Mouse (Mus musculus): ENCODE data around the gene Ttc30b.
"Not testable (repeated sequence)": the region's sequence is repeated elsewhere in the genome, so short reads cannot be mapped to it uniquely, and the experiment has no call there.

Gene Ttc30b

GRCm38 (mm10) chr2:75938117-75939063 lies at the start of gene Ttc30b:
TSS of gene Ttc30b (minus strand) at chr2:75938585.
- DNase-seq (ENCODE audit: low read depth) = peak; percentile 66

GRCm38 (mm10) chr2:75987739-75988138 lies 49.4 kb upstream of the Ttc30b start:
- DNase-seq (ENCODE audit: low read depth) = no peak

- no peak for DNase-seq (ENCODE audit: low read depth)
Observed at GRCm38 (mm10) chr2:75985124-75985523, 46.7 kb upstream of the Ttc30b start.

DNA sequence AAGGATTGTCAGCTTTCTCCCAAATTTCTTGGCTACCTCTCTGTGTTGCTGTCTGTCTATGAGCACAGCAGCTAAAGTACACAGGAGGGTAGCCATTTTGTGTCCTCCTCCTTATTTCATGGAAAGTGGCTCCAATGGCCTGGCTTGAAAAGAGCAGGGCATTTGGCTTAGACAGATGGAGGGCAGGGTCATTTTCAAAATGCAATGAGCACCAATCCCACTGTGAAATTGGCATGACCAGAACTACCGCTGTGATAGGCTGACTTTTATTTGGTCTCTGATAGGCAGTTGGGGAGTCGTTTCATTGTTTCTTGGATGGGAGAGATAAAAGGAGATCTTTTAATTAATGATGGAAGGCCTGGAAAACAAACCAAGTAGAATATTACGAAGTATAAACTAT lies 45.5 kb upstream of the Ttc30b start:
- DNase-seq (ENCODE audit: low read depth) = no peak

DNA sequence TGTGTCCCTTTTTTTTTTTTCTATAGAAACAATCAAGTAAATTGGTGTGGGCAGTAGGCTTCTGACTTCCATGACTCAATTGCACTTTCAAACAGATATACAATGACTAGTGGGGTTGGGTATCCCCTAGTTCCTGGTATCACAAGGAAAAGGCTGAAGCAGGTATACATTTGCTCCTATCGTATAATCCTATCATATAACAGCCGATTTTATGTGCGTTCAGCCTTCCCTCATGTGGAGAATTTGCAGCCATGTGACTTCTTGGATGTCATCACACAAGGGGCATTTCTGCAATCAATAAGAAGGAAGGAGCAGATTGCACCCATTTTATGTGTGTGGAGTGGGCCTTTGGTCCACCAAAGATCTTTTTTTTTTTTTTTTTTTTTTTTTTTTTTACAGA lies 44.7 kb upstream of the Ttc30b start:
- DNase-seq (ENCODE audit: low read depth) = no peak

GRCm38 (mm10) chr2:75982626-75983025 lies 44.2 kb upstream of the Ttc30b start:
- DNase-seq (ENCODE audit: low read depth) = no peak

DNA sequence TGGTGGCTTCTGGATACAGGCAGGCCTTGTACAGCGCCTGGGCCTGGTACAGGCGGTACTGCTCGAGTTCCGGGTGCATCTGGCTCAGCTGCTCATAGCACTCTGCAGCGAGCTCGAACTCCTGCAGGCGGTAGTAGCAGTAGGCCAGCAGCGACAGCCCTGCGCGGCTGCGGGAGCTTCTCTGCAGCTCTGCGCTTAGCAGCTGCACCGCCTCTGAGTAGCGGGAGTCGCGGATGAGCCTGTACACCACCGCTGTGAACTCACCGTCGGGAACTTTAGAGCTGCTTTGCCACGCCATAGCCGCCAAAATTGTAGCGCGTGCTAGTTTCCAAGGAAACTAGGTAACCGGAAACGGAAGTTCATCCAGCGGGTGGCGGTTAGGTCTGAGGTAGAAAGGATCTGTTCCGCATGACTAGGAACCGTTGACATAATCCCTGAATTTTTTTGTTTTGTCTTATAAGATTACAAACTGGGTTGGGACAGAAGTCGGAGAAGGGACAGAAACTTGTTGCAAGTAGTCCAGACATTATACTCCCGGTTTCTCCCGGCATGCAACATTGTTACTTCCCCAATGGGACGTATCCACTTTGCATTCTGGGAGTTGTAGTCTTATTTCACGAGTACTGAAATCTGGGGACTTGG lies 43.2 kb upstream of the Ttc30b start, which contains the start of gene Ttc30a1:
Gene Ttc30a1, minus strand, starts transcription at position 528 of the 642 bp plus-strand sequence.
- DNase-seq (ENCODE audit: low read depth) = peak; percentile 76

GRCm38 (mm10) chr2:75980933-75981439 lies 42.6 kb upstream of the Ttc30b start:
- DNase-seq (ENCODE audit: low read depth) = not testable (repeated sequence)

GRCm38 (mm10) chr2:75977752-75978368 lies 39.5 kb upstream of the Ttc30b start, which contains the start of gene Ttc30a2:
TSS of gene Ttc30a2 (minus strand) at chr2:75978170.
- not testable (repeated sequence) for DNase-seq (ENCODE audit: low read depth)

DNA sequence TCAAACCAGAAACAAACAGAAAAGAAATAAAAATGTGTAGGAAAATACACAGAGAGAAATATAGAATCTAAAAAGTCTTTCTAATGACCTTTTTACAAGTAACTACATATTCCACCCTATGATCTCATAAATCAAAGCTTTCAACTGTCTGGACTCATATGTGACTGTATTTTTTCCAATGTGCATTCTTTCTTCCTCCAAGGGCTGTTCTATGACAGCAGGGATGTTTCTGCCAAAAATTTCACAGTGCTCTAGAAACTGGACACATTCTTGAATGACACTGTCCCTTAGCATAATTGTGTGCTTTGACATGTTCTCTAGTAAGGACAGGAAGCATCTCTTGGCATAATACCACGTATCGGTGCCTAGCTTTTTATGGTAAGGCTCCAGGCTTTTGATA lies 37.7 kb upstream of the Ttc30b start:
- not testable (repeated sequence) for DNase-seq (ENCODE audit: low read depth)

- DNase-seq (ENCODE audit: low read depth) = no peak
Observed at GRCm38 (mm10) chr2:75974131-75974530, 35.7 kb upstream of the Ttc30b start.

GRCm38 (mm10) chr2:75964972-75965371 lies 26.6 kb upstream of the Ttc30b start:
- peak; percentile 51 for DNase-seq (ENCODE audit: low read depth)

- DNase-seq (ENCODE audit: low read depth) = peak; percentile 17
Observed at GRCm38 (mm10) chr2:75964512-75964911, 26.1 kb upstream of the Ttc30b start.

DNA sequence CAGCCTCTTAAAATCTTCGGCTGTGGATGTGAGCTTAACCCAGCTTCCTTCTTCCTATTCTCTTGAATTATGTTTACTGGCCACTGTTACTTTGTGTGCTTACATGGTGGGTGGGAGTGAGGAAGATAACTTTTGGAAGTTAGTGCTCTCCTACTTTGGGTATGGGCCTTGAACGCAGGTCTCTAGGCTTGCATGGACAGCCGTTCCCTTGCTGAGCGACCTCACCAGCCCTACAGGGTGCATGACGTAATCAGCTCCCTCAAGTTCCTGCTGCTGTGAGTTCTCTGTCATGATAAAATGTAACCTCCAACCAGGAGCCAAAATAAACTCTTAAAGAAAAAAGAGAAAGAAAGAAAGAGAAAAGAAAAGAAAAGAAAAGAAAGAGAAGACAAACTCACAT lies 25.7 kb upstream of the Ttc30b start:
- DNase-seq (ENCODE audit: low read depth) = no peak

DNA sequence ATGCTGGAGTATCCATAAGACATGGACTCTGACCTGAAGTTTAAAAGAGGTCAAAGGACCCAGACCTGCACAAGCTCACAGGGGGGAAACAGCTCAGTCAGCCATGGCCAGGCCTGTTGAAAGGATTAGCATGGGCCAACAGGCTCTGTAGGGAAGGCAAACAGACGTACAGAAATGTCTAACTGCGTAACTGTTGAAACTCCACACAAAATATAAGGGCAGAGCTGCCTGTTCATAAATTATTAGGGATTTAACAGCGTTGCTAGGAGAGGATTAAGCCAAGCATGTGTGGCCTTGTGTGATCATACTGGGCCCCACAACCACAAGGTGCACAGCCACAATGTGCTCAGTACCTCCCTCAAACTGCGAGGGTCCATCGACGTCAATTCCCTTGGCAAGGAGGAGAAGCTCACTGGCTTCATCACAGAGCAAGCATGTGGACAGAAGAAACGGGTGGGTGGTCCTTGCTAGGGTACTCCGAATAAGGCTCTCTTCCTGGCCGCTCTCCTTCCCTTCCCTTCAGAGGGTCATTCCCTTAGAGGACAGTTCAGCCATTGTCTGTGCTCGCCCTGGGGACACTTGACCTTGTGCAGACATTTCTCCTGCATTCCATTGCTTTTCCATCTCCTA lies 24.9 kb upstream of the Ttc30b start:
- DNase-seq (ENCODE audit: low read depth) = no peak

- no peak for DNase-seq (ENCODE audit: low read depth)
Observed at GRCm38 (mm10) chr2:75960366-75961330, 22.3 kb upstream of the Ttc30b start.

DNA sequence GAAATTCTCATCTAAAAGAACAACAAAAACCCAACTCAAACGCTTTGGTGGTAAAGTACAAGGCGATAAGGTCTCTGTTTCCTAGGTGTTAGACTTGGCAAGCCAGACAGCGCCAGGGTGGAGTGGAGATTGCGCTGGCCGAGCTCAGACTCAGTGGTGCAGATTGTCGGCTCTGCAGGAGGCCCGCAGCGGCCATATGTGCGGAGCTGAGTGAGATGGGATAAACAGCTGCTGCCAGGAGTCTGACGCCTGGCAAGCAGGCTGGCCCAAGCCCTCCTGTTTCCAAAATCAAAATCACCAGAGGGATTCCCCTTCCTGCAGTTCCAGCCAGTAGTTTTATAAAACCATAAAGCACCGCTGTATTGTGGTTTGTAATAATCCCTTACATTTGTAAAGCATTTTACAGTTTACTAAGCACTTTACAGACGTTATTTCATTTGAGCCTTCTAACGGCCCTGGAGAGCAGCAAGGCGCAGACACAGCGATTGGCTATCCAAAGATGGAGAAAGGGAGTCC lies 21.5 kb upstream of the Ttc30b start:
- DNase-seq (ENCODE audit: low read depth) = no peak

DNA sequence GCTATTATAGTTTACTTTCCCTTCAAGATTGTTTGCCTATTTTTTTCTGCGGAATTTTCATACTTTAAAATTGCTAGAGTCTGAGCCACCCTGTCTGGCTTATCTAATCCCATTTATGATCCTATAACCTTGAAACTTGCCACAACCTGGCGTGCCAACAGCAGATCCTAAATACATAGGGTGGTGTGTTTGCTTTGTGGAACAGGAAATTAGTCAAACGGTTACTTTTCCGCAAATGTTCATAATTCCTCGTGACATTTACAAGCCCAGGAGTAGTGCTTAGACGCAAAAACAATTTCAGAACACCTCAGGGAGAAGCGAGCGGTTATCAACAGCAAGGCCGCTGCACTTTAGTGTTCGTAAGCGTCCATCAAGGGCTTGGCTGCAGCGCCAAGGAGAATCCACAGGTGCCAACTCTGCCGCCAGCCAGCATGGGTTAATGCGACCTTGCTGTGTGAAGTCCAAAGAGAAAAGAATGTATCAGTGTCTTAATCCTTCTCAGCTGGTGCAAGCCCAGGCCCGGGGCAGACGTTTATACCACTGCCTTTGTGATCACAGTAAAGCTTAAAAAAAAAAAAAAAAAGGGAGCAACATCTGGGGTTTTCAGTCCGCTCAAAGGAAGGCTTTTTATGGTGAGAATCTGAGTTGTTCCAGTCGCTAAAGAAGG lies 20.9 kb upstream of the Ttc30b start:
- no peak for DNase-seq (ENCODE audit: low read depth)

DNA sequence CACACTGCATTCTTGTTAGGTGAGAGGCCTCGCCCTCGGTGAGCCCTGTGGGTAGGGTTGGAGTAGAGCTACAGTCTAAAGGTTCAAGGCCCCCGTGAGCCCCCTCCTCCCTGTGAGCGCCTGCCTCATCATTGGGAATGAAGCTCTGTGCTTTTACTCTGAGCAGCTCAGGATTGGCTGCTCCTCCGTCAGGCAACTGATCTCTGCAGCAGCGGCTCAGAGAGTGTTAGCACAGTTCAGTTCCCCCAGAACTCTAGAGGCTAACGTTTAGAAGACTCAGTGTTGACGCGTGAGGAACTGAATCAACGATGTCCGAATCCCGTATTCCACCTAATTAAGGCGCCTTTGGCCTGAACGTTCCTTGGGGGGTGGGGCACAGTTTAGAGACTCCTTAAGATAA lies 17.3 kb upstream of the Ttc30b start:
- no peak for DNase-seq (ENCODE audit: low read depth)

DNA sequence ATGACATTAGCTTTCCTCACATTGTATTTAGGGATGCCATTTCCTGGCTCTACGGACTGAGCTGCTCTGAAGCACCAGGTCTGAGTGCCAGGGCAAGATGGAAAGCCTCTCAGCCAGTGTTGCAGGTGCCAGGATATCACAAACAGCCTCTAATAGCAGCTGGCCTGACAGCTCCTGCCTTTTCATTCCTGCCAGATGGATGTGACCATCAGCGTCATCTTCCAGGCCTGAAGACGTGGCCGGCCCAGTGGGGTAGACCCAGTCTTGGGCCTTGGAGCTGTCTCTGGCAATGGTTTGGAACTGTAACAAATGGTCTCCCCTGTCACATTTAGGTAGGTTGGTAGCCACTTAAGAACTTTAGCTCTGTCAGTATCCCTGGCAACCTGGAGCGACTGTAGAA lies 14.9 kb upstream of the Ttc30b start:
- no peak for DNase-seq (ENCODE audit: low read depth)

Data from c-Kit-positive CD71-positive TER-119-negative erythroid progenitor cells, embryonic 14.5 days (primary cell).